Mouse (Mus musculus) MEL-GATA-1-ER (cell line): ENCODE data around the gene Zfp52.
A peak's percentile ranks its signal among the peaks of the same experiment; 100 is the strongest.

Experiments used
- DNase-seq: peaks from one replicate; pipeline ENCODE4 v3.0.0-alpha.2; 2012; ENCODE audit warnings: low read depth; ENCODE audit errors: extremely low read depth

The Zfp52 gene

DNA sequence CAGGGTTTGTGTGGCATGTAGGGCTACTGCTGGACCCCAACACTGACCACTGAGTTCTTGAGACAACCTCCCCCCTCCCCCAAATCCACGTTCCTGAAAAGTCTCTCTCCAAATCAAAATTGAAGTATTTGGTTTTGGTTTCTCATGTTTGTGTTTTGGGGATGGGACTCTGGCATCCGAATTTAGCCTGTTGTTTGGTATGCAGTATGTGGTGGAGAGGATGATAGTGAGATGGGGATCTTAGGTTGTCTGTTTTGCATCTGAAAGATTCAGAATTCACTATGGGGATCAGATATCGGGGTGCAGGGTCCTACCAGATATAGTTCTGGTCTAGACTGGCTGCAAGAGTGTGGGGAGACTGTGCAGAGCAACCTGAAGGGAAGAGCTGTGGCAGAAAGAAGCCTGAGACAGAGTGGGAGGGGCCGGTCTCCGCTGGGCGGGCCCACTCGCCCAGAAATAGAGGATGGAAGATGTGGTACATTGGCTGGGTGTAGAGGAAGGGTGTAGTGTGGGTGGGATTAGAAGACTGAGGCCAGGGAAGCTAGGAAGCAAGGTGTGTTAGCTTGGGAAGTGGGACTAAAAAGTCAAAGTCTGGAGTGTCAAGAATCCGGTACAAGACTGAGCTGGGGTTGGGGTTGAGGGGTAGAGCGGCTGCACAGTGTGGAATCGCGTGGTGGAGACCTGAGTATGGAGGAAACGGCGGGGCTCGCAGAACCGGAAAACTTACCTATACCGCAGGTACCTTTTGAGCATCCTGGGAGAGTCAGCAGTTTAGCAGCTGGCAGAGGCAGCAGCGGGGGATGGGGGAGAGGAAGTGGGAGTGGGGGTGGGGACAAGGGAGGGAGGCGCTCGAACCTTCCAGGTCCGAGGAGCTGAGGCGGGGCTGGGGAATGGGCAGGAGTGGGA lies at the start of gene Zfp52:
Gene Zfp52 (plus strand): TSS at position 444 of the 906 bp plus-strand sequence.
- peak; percentile 78 for DNase-seq

DNA sequence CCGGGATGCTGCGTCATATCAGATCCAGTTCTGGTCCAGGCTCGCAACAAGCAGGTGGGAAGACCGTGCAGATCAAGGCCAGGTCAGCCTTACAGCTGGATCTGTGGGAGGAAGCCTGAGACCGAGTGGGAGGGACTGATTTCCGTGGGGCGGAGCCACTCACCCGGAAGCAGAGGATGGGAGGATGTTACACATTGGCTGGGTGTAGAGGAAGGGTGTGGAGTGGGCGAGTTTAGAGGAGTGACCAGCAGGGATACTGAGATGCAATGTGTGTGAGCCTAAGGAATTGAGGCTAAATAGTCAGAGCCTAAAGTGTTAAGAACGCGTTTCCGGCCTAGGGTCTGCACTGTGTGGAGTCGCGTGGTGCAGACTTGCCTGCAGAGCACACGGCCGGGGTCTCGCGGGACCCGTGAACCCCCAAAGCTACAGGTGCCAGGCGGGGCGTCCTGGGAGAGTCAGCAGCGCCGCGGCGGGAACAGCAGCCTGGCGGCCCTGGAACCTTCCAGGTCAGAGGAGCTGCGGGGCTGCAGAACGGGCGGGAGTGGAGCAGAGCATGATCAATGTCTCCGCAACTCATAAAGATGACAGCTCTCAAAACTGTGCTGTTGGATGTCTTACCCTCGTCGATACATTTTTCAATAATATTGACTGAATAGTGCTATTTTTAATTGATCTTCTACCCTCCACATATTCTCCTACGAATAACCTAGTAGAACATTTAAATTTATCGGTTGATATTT lies 46.4 kb upstream of the Zfp52 start, which contains the start of gene Zfp53:
Gene Zfp53 (plus strand): TSS at position 239 of the 740 bp plus-strand sequence.
- DNase-seq = peak; percentile 85

DNA sequence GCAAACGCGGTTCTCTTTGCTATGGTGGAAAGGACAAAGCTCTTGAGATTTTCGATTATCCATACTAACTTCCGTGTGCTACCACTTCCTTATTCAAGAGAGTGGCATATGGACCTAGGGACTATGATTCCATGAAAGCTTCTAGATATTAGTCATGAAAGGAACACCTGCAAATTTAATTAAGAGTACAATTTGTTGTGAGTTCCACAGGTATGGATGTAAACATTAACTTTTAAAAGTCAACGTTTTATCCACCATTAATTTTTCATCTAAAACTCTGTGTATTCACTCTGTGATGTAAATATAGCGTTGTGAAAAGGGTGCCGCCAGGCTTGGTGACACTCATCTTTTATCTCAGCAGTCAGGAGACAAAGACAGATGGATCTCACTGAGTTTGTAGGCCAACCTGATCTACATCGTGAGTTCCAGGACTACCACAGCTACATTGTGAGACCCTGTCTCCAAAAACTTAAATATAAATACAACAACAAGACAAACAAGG lies 45.8 kb upstream of the Zfp52 start:
- DNase-seq = peak; percentile 44

DNA sequence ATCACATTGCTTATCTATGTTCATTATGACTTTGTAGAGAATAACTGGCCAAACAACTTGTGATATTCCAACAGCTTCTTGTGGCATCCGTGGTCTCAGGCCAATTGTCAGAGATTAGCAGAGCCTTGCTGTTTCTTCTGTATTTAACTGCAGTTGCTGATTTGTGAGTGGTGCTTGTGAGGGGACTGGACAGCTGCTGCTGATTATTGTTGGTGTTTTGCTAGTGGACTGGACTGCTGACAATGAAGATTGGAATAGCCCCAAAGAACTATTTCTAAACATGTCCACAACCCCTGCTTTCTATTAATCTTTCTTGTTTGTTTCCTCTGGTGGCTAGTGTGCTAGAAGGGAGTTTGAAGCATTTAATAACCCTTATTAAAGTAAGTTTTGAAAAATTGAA lies 34.0 kb upstream of the Zfp52 start:
- no peak for DNase-seq

DNA sequence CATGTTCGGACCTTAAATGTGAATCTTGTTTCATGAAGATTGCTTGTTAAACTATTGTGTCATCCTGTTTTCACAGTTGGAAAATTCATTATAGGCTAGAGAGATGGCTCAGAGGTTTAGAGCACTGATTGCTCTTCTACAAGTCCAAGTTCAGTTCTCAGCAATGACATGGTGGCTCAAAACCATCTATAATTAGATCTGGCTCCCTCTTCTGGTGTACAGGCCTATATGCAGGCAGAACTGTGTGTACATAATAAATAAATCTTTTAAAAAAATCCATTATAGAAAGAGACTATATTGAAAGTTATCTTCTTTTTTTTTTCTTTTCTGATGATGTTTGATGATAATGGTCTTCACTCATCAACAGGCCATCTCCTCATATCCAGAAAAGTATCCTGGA lies 30.8 kb upstream of the Zfp52 start:
- peak; percentile 6 for DNase-seq

DNA sequence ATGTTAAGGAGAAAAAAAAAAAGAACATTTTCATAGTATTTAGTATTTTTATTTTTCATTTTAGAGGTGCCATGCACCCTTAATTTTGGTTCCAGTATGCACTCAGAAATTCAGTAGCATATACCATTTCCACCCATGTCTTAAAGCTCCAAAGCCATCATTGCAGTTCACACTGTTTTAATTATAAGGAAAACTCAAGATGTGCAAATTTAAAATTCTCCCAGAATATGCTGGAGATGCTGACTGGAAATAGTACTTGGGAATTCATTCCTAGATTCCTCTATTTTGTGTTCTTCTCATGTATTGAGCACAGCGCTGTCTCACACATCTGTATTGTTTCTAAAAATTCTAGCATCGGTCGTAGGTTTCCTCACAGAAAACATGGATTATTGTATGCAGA lies 29.1 kb upstream of the Zfp52 start:
- no peak for DNase-seq

DNA sequence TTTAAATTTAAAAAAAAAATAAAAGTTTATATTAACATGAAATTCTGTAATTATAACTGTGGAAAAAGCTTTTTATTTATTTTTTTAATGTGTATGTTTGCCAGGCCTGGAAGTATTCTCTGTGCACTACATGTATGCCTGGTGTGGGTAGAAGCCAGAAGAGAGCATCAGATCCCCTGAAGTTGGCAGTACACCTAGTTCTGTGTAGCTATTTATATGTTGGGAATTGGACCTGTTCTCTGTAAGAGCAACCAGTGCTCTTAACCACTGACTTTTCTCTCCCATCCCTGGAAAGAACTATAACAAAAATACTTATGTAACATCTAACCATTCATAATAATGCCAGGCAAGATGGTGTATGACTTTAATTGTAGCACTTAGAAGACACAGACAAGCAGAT lies 25.6 kb upstream of the Zfp52 start:
- DNase-seq = no peak

DNA sequence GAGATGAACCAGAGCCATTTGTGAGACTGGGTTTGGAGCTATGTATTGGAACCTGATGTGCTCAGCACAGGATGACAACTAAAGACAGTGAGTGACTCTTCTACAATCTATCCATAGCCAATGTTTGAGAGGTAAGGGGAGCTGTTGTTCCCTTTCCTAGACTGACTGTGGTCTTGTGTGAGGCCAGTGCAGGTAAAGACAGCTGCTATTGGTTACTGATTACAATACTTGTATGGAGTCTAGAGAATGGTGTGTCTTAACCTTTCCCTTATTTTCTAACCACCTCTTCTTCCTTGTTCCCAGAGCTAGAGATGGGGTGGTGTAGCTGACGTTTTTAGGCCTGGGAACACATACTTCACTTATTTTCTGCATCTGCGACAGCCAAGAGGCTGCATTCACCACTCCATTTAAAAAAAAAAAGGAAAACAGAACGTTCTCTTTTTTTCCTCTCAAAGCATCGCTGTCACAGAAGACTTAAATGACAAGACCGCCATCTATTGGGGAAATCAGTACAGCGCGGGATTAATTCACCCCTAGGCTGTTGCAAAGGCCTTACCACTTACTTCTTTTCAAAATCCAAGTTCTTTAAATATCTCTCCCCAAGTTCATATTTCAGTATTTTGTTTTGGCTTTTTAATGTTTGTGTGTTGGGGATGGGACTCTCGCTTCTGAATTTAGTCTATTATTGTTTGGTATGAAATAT lies 19.8 kb upstream of the Zfp52 start:
- DNase-seq = peak; percentile 77

DNA sequence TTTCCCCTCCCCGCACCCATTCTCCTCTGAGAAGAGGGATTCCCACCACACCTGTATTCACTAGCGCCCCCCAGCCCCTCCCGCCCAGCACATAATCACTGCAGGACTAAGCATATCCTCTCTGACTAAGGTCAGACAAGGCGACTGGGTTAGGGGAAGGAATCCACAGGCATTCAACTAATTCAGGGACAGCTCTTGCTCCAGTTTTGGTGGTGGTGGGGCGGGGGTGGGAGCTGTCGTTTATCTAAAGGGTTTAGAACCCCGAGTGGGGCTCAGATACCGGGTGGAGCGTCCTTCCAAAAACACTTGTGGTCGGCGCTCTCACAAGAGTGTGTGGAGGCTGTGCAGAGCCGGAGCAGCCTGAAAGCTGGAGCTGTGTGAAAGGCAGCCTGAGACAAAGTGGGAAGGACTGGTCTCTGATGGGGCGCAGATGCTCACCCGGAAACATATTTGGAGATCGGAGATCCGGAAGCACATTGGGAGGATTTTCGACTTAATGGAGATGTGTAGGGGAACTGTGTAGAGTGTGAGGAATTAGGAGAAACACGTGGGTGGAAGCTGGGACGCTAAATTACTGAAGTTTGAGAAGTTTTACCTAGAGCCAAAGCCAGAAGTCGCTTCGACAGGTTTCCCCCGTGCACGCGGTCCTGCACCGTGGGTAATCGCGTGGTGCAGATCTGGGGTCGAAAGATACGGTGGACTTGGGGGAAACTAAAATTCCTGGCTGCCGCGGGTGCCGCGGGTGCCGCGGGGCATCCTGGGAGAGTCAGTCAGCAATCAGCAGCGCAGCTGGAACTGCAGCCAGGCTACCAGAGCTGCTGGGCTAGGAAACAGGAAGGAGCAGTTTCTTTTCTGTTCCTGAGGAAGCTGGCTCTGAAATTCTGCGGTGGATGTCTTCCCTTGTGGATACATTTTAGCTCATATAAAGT lies 18.9 kb upstream of the Zfp52 start:
- peak; percentile 76 for DNase-seq

DNA sequence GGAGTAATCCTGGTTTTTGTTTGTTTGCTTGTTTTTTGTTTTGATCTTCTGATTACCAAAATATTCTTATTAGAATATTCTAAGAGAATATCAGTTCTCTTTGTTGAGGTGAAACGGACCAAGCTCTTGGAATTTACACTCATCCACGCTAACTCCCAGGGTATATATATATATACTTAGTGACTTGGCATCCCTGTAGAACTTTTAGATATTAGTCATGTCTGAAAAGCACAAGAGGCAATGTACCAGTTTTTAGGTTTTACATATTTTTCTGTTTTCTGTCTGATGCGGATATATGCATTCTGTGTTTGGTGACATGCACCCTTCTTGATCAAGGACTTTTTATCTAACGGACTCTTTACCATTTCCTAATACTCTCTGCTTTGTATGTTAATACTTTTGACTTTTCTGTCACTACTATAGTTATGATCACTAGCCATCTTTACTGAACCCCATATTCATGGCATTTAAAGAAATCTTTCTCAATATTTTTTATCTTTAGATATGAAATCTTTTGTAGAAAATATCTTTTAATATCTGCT lies 18.1 kb upstream of the Zfp52 start:
- peak; percentile 50 for DNase-seq

DNA sequence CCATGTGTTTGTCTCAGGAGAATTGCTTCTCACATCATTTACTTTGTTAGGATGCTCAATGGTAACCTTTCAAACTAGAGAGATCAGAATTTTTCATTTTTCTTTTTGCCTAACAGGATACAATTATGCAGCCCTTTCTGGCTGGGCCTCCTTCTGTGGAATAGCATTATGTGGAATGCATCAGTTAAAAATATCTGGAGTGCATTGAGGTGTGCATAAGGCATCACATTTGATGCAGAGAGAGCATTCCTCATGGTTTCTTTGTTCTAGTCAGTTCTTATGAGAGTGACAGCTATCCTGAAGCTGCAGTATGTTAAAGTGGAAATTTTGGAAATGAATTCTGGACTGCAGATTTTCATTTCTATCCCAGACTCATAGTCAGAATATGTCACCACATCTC lies 9.1 kb upstream of the Zfp52 start:
- no peak for DNase-seq

DNA sequence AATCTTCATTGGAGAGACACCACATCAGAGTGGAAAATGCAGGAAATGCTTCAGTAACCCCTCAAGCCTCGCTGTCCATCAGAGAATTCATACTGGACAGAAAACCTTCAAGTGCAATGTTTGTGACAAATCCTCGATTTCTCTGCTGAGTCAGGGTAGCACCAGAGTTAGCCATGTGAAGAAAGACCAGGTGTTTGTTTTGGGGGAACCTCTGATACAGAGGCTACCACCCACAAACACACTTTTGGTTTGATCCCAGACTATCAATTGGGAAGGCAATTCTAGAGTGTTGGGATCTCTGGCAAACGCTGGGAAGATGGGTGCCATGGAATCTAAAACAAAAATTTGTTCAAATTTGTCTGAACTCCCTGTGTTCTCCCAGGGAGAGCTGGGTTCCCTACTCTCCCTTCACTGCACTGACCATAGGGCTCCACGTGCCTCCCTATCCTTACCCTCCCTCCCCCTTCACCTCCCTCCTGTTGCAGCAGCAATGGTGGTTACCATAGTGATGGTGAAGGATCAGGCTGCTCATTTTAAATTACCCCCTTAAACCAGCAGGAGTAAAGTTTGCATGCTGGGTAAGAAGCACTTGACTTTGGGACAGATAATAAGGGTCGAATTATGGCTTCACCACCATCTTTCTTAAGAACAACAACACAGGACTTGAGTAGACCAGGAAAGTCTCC lies 4.6 kb upstream of the Zfp52 start:
- DNase-seq = no peak

DNA sequence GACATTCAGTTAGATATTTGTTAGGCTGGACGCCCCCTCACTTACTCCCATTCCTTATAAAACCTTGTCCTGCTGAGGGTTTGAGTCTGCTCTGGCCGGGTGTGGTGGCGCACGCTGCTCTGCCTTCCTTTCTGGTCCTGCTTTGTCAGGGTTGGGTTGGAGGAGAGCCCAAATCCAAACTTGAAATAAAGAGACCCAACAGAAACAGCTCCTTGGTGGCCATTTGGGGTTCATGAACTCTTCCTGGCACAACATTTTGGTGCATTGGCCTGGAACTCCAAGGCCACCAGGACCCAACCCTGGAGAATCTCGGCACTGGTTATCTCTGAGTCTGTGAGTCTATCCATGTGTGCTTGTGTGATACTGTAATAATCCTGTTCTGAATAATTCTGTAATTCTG lies 3.7 kb upstream of the Zfp52 start:
- no peak for DNase-seq

DNA sequence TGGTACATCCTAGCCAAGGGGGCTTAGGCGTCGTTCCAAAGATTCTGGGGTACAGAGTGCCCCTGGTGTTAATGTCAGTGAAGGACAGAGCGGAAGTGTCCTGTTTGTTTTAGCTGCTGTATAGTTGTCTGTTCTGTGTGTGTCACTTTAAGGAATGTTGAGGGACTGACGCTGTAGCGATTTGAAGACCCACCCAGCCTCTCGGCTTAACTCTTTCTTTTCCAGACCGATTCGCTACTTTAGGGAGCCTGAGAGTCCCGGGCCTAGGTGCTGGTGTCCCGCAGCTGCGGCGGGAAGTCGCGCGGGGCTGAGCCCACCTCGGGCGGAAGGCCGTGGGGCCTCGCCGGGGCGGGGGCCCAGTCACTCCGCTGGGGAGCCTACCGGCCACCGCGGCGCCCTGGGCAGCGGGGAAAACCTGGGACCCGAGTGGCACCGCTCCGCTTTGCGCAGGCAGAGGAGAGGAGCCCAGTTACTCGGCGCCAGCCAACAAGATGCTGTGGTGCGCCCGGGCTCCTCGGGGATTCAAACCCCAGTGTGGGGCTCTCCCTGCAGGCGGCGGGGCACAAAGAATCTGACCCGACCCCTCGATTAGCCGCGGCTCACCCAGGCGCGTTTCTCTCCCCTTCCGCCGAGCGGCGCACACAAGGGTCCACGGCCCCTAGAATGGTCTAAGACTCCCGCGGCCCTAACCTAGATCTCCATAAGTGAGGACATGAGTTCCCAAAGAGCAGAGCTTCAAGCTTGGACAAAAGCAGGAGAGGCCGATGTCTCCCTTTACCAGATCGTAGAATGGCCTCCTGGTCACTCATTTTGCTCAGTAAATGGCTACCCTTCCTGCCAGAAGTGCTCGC lies 3.0 kb upstream of the Zfp52 start:
- peak; percentile 74 for DNase-seq

DNA sequence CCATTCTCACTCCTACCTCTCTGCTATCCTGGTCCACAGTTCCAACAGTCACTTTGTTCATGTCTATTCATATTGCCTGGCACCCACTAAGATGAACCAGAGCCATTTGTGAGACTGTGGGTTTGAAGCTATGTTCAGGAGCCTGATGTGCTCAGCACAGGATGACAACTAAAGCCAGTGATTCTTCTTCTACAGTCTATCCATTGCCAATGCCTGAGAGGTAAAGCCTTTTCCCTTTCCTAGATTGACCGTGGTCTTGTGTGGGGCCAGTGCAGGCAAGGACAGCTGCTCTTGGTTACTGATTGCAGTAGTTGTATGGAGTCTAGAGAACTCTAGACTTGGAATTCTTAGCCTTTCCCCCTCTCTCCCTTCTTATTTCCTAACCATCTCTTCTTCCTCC lies 1.4 kb upstream of the Zfp52 start:
- DNase-seq = no peak

DNA sequence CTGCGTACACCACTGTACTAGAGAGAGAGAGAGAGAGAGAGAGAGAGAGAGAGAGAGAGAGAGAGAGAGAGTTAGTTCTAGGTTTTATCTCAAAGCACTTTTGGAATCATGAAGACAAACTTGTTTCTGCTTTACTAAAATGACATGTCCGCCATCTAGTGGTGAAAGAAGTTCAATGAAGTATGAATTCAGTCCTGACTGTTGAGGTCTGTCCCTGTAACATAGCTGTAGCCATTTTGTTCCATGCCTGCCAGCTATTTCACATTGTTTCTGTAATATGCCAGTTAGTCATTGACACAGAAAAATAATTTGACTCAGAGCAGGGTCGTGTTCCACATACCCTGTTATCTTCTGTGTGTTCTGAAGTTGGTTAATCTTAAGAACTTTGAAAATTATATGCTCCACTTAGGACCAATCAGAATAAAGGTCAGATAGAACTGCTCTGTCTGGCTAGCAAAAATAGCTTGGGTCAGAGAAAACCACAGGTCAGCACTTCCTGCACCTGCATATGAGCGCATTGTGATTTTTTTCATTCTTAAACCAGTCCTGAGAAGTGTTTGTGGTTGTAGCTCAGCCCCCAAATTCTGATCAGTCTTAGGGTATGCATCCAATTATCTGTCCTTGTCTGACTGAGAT lies 761 bp upstream of the Zfp52 start:
- peak; percentile 92 for DNase-seq

DNA sequence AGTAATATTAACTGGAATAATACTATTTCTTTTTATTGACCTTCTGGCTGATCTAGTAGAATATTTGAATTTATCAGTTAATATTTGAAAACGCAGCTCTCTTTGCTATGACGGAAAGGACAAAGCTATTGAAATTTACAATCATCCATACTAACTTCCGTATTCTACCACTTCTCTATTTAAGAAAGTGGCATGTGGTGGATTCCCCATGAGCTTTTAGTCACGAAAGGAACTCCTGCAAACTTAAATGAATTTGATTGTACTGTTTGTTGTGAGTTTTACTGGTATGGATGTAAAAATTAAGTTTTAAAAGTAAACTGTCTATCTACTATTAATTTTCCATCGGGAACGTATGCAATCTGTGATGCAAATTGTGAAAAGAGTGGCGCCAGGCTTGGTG lies 757 bp downstream of the Zfp52 start:
- peak; percentile 62 for DNase-seq

DNA sequence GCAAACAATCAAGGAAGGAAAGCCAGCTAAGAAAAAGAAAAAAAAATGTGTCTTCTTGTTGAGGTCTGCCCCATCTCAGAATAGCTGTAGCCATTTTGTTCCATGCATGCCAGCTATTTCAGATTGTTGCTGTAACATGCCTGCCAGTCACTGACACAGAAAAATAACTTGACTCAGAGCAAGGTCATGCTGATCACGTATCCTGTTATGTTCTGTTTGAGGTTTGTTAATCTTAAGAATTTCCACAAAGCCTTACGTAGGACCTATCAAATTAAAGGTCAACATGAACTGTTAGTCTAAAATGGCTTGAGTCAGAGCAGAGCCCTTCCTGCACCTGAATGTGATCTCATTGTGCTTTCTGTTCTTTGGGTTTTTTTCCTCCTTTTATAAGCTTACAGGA lies 1.3 kb downstream of the Zfp52 start:
- peak; percentile 14 for DNase-seq
